8 mouse cellular contexts compared by ENCODE assay signal in the genomic region with DNA sequence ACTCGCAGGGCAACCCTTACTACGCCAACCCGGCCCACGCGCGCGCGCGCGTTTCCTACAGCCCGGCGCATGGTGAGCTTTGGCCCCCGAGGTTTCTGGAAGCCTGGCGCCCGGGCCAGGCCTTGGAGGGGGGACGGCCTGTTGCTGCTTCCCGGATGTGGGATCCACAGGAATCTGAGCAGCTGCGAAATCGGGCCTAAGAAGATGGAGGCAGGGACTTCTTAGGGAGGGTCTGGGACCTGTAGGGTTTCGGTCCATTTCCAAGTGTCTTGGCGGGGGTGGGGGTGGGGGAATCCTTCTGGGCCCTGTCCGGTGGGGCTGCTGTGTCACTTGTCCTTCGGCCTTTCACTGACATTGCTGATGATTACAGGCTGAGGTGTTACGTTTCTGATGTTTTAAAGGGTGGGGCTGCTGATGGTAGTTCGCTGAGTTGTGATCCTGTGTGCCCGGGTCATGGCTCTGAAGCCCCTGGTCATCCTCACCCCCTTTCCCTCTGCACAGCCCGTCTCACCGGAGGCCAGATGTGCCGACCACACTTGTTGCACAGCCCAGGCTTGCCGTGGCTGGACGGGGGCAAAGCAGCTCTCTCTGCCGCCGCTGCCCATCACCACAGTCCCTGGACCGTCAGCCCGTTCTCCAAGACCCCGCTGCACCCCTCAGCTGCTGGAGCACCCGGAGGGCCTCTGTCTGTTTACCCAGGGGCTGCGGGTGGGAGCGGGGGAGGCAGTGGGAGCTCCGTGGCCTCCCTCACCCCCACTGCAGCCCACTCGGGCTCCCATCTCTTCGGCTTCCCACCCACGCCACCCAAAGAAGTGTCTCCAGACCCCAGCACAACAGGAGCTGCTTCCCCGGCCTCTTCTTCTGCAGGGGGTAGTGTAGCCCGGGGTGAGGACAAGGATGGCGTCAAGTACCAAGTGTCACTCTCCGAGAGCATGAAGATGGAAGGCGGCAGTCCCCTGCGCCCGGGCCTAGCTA. TPM values are rescaled to one million over a fixed set of nuclear protein-coding genes. Genes with fewer than 3 reads are reported as not detected.
A peak's percentile ranks its signal among the peaks of the same experiment; 100 is the strongest.
DNase-seq lines count a peak whose midpoint lies in the region; ATAC-seq and TF ChIP-seq lines count a peak whose summit lies in the region.

No protein-coding gene starts in this region.

- H3K4me3 ChIP-seq in kidney, postnatal 0 days (replicated peaks; ENCODE audit: low read depth, low read length) = peak overlapping the region; percentile 52
- H3K4me3 ChIP-seq in embryonic fibroblast, embryonic 13.5 days (ENCODE audit: insufficient read depth, low read length) = peak overlapping the region; percentile 52
- H3K4me3 ChIP-seq in intestine, embryonic 15.5 days (replicated peaks) = peak overlapping the region; percentile 41

- peaks cover 35% of the 10 kb centered on the region; the same call in 1 of the 2 replicates for H3K4me1 ChIP-seq in kidney, postnatal 0 days (replicated peaks; ENCODE audit: insufficient read depth, low read length)
- peaks cover 7% of the 10 kb centered on the region; the same call in 1 of the 2 replicates for H3K4me1 ChIP-seq in embryonic fibroblast, embryonic 13.5 days (ENCODE audit: control insufficient read depth, insufficient read depth, low read length)
- H3K4me1 ChIP-seq in intestine, embryonic 15.5 days (replicated peaks) = peaks cover 31% of the 10 kb centered on the region

- peak overlapping the region; percentile 62 for H3K9ac ChIP-seq in kidney, postnatal 0 days (ENCODE audit: low read depth, low read length)
- no peak overlapping the region for H3K9ac ChIP-seq in intestine, embryonic 15.5 days

- ATAC-seq in kidney, postnatal 0 days (replicated peaks; ENCODE audit: low FRiP score, low read depth) = no peak
- no peak for ATAC-seq in intestine, embryonic 15.5 days

- no peaks in the 10 kb centered on the region for H3K9me3 ChIP-seq in kidney, postnatal 0 days (replicated peaks; ENCODE audit: low read length)
- no peaks in the 10 kb centered on the region for H3K9me3 ChIP-seq in intestine, embryonic 15.5 days

- H3K27me3 ChIP-seq in kidney, postnatal 0 days (ENCODE audit: insufficient read depth, low read length) = peaks cover 78% of the 10 kb centered on the region
- H3K27me3 ChIP-seq in intestine, embryonic 15.5 days (replicated peaks) = peaks cover 97% of the 10 kb centered on the region

- no peaks in the 10 kb centered on the region for H3K36me3 ChIP-seq in kidney, postnatal 0 days (ENCODE audit: insufficient read depth, low read length)
- H3K36me3 ChIP-seq in intestine, embryonic 15.5 days = no peaks in the 10 kb centered on the region

- H3K4me2 ChIP-seq in kidney, postnatal 0 days (ENCODE audit: low read length) = peak overlapping the region; percentile 73
- H3K4me2 ChIP-seq in intestine, embryonic 15.5 days (replicated peaks) = peak overlapping the region; percentile 80

- TF ChIP-seq POLR2A in embryonic fibroblast, embryonic 13.5 days (IDR thresholded peaks at IDR 0.05; ENCODE audit: low read depth, low read length) = no peak

- no peak for DNase-seq in kidney, postnatal 0 days (ENCODE audit: low spot score)
- DNase-seq in kidney, adult 8-10 months = no peak
- DNase-seq in neural tube, embryonic 10.5 days (ENCODE audit: extremely low spot score, low spot score) = peak; percentile 54
- no peak for DNase-seq in right cerebral cortex, adult 2 months (ENCODE audit: low spot score in 2 of 2)
- DNase-seq in thymus, postnatal 0 days (ENCODE audit: low spot score) = no peak
- no peak for DNase-seq in natural killer cell, adult 2 months (ENCODE audit: low spot score in 2 of 2)

- no peak overlapping the region for H3K27ac ChIP-seq in kidney, postnatal 0 days
- no peak overlapping the region for H3K27ac ChIP-seq in embryonic fibroblast, embryonic 13.5 days (ENCODE audit: insufficient read depth, low read length)
- no peak overlapping the region for H3K27ac ChIP-seq in intestine, embryonic 15.5 days

- no peak for TF ChIP-seq CTCF in kidney, postnatal 0 days (IDR thresholded peaks at IDR 0.05; ENCODE audit: low read depth)
- TF ChIP-seq CTCF in embryonic fibroblast, embryonic 13.5 days (IDR thresholded peaks at IDR 0.05; ENCODE audit: borderline replicate concordance, insufficient read depth, low read length) = no peak

- WGBS in kidney, postnatal 0 days = 12% methylated on average over 49 of the region's 50 CpGs
- WGBS in intestine, embryonic 15.5 days = 5% methylated on average over 50 of the region's 50 CpGs

RNA-seq across cellular contexts. Expression of a gene that starts 6.3 kb away (rescaled TPM):
- polyA plus RNA-seq in kidney, postnatal 0 days (2015; fragmentation: Nextera tagmentation; extraction: Ambion mirVana) = 56.3 and 64.3 TPM in 2 replicates
- polyA plus RNA-seq in embryonic fibroblast, embryonic 13.5 days (2011; ENCODE audit: insufficient read length, low read depth, missing spikeins) = 6.4 and 10.9 TPM in 2 replicates
- polyA plus RNA-seq in intestine, embryonic 15.5 days (2015; fragmentation: Nextera tagmentation; extraction: Ambion mirVana) = 6.4 and 8.7 TPM in 2 replicates
- 1.6 and 1.8 TPM in 2 replicates for polyA plus RNA-seq in thymus, postnatal 0 days (2015; fragmentation: Nextera tagmentation; extraction: Ambion mirVana)

RNA-seq across cellular contexts. Expression of a gene that starts 22.1 kb away (rescaled TPM):
- polyA plus RNA-seq in kidney, postnatal 0 days (2015; fragmentation: Nextera tagmentation; extraction: Ambion mirVana) = not detected in 2 replicates
- polyA plus RNA-seq in embryonic fibroblast, embryonic 13.5 days (2011; ENCODE audit: insufficient read length, low read depth, missing spikeins) = not detected in 2 replicates
- polyA plus RNA-seq in intestine, embryonic 15.5 days (2015; fragmentation: Nextera tagmentation; extraction: Ambion mirVana) = not detected in 2 replicates
- polyA plus RNA-seq in thymus, postnatal 0 days (2015; fragmentation: Nextera tagmentation; extraction: Ambion mirVana) = not detected in 2 replicates
